Mouse (Mus musculus) heart, postnatal 10 days (tissue): ENCODE data around the gene Ccser1. TPM values are rescaled to one million over a fixed set of nuclear protein-coding genes. Genes with fewer than 3 reads are reported as not detected.
A peak's percentile ranks its signal among the peaks of the same experiment; 100 is the strongest.
"Not testable (repeated sequence)": the region's sequence is repeated elsewhere in the genome, so short reads cannot be mapped to it uniquely, and the experiment has no call there.

Source experiments
- DNase-seq, 2 experiments: peaks; one replicate each; pipeline ENCODE4 v3.0.0; 2021
- intact Hi-C: fragments of 180-260 bp; cut with DNase I; formaldehyde crosslinking; loops from one replicate; pipeline ENCODE4 v1.15.1; 2025
- total RNA-seq, 2 experiments: library from RNA; stranded (reverse); gene quantifications; 2 replicates each; pipeline ENCODE4 v1.2.3; 2021

Ccser1 gene
- total RNA-seq, 2 experiments from 2014 or later, result 3.1 to 3.8 TPM

DNA sequence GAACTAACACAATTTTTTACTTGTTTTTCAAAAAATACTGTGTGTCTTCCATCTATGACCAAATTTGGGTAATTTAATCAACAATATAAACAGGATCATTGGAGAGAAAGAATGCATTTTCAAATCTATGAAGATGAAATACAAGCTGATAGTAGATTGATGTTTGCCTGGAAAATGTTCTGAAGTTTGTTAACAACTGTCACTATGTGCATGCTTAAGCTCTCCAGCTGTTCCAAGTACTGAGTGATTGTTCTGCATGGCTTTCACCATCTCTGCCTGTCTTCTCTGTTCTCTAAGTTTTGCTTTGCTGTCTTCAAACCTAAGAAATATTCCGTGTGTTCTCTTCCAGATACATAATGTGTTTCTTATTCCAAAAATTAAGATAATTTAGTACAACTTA lies 751.5 kb downstream of the Ccser1 start:
- no peak for DNase-seq
- intact Hi-C loops, result no loop called here

DNA sequence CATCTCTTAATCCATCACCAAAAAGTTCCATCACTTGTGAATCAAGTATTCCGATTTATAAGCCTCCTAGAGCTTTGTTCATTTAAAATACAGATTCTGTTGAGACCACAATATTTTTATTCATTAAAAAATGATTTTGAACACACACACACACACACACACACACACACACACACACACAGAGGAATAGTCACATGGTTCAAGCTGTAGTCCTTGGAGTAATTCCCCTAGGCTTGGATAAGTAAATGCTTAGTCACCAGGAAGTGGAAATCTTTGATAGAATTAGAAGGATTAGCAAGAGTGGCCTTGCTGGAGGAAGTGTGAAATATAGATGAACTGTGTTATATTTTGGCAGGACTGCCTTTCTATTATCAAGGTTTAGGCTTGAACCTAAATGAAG lies 756.5 kb downstream of the Ccser1 start:
- intact Hi-C loops, result no loop called here
- no peak for DNase-seq

DNA sequence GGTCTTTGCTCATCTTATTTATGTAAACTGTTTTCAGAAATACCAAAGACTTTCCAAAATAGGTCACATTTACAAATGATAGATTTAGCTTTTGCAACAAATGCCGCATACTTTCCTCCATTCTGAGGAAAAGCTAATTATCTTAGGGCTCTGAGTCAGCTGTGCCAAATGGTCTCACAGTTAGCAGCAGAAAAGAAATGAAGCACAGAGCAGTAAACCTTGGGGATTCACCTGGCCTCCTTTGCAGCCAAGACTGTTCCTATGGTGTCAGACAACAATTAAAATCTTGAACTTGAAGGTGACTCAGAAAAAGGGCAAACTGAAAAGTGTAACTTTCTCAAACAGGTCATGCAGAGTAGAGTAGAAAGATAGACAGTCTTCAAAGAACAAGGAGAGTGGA lies 759.1 kb downstream of the Ccser1 start:
- intact Hi-C loops, result no loop called here
- DNase-seq, result no peak

DNA sequence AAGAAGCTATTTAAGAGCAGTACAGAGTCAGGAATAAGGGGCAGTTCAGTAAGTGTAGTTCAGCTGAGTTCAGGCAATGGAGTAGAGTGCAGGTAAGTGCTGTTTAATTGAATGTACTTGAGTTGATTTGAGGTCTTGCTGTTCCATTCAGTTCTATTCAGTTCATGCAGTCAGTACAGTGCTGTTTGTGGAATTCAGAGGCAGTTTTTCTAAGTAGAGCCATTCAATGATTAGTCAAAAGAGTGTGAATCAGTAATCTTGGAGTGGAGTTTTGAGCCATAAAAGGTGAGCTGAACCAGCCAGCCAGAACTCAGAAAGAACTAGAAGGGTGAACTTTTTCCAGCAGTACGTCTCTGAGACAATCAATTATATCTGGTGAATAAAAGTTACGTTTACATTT lies 773.6 kb downstream of the Ccser1 start:
- DNase-seq, result no peak
- intact Hi-C loops, result no loop called here

DNA sequence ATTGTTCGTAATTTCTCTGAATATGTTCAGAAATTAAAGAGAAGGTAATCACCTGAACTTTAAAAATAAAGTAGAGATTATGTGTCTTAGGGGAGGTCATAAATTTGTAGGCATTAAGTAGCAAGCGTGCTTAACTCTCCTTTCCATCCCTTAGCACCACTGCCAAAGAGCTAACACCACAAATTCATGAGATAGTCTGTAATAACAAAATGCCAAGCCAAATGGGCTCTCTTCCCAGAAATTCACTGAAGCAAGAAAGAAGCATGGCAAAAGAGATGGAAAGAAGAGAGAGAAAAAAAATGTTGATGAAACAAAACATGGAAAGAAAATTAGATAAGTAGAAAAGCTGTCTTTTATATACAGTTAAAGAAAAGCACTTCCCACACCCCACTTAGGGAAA lies 796.8 kb downstream of the Ccser1 start:
- intact Hi-C loops, result no loop called here
- DNase-seq, result peak; percentile 1 to 24

DNA sequence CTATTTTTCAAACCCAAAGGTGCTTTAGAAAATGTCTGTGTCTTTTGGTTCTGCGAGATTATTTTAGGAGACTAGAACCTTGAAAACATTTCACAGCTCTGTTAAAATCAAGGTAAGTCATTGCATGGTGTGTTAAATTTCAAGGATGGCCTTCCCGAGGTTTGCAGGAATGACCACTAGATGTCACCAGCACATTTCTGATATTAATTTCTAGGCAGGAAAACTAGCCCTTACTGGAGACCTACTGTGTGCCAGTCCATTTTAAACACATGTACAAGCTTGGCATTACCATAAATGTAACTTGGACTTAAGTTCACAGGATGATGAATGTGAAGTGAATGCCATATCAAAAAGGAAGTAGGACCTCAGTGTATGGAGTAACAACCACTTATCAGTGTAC lies 798.3 kb downstream of the Ccser1 start:
- intact Hi-C loops, result no loop called here
- peak in 1 of 2 experiments; percentile 3 for DNase-seq

DNA sequence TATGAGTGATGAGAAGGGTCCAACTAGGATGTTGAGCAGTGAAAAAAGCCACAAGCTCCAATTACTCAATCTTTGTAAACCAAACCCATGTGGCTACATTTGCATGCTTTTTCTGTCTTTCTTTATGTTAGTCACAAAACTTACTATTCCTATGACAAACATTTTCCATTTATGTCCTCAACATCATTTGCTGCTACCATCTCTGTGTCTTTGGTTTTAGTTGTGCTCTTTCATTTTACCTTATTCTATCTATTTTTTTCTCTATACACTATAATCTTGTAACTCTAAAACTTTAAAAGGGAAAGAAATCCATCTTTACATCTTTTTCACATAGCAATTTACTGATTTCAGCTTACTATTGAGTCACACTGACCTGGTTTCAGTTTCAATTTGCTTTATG lies 834.2 kb downstream of the Ccser1 start:
- DNase-seq, result no peak
- intact Hi-C loops, result no loop called here

DNA sequence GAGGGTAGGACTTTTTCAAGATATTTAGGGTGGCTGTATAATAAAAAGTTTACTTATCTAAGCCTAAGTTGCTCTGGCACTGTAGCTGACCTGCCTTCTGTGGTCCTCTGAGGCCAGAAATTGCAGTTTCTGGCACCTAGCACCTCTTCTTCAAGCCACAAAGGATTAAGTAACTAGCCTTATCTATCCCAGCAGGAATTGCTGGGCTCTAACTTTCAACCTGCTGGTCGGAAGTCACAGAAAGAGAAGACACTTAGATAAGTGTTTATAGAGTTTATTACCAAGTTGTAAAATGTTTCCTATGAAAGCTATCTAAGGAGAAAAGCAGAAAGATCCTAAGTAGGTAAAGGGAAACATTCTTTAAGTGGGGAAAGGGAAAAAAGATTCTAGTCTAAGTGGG lies 864.3 kb downstream of the Ccser1 start:
- DNase-seq, result no peak
- intact Hi-C loops, result no loop called here

DNA sequence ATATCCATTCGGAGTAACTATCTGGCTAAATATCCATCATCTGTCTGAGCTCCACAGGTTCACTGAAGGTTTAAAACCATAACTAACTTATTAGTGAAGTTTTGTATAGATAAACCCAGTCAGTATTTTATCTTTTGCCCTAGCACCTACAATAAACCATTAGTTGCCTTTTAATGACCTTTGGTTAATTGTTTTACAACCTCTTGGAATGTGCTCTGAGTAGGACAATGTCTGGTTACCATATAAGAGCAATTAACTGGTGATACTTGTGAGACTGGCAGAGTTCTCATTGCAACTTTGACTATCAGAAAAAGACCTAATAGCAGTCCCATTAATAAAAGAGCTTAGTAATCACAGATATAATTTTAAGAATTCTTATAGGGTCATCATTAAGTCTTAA lies 864.9 kb downstream of the Ccser1 start:
- DNase-seq, intact Hi-C loops: not testable (repeated sequence)

DNA sequence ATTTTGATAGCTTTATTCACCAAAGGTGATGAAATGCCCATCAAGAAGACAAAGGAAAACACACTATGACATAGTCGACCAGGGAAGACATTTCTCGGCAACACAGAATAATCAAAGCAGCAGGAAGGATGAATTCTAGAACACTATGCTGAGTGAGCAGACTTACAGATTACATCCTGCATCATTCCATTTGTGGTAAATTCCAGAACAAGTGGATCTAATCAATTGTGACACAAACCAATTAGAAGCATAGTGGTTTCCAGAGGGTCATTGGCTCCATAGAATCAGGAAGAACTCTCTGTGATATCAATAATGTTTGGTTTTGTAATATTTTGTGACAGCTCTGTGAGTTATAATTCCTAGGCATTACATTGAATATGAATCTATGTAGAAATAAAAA lies 875.2 kb downstream of the Ccser1 start:
- intact Hi-C loops, result no loop called here
- DNase-seq, result no peak

DNA sequence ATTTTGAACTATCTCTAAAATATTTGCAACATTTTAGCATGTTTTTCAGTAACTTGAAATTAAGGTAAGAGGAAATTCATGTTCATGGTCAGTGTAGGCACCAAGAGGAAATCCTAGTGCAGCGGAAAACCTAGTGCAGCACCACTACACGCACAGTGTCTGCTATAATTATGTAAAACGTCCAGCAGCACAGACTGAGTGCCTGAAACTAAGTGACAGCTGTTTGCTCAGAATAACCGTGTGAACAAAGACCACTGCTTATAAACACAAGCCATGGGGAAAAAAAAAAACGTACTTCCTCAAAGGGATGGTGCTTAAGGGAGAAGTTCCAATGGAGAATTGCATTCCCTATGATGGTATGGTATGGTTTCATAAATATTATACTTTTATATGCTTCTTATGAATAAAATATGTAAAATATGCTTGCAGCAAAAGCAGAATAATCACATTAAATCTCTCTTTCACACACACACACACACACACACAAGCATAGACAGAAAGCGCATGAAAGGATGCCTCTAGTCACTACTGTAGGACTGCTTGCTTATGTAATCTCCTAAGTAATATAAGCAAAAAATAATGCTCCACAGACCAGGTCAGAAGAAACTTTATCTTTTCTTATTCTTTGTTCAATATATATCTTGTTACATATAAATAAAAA lies 886.4 kb downstream of the Ccser1 start:
- DNase-seq, result no peak
- intact Hi-C loops, result no loop called here

DNA sequence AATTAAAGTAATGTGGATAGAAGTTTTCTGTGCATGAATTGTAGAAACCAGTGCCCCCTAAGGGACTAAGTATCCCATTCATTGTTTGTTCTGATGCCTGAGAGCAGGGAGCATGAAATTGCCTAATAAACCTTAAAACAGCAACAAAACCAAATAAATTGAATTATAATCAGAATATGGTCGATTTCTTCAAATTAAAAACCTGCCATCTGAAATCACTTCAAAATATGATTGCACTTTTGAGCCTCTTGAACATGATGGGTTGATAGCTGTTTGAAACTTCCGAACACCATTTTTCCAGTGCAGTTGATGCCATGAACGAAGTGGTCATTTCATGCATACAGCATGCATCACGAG lies 886.9 kb downstream of the Ccser1 start:
- intact Hi-C loops, result no loop called here
- no peak for DNase-seq

DNA sequence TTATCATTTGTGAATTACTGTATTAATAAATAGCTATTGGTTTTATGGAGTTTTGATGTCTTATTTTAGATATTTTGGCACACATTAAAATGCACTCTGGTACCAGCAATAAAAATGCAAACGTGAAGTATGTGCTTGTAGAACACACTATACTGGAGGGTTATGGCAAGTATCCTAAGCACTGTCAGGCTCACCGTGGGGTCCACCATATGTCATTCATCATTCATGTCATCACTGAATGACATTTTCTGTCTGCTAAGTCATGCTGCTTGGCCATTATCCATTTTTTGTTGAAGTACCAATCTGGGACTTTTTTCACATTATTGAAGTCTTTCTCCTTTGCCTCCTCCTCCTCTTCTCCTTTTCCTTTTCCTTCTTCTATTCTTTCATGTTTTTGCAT lies 925.3 kb downstream of the Ccser1 start:
- DNase-seq, result no peak
- intact Hi-C loops, result no loop called here

DNA sequence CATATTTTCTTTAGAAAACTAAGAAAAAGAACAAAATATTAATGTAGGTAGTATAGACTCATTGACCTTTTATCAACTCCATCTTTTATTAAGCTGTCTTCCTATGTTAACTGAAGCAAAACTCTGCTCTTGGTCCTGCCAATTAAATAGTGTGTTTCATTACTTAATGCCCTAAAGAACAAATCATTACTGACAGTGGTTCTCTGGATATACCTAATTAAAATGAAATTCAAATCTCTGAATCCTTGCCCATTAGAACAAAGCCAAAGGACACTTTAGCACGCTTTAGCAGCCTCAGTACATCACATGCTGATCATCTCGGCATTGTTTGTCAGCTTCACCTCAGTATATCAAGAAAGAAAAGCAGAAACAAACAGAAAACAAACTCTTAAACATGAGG lies 952.4 kb downstream of the Ccser1 start:
- DNase-seq, result no peak
- intact Hi-C loops, result no loop called here

DNA sequence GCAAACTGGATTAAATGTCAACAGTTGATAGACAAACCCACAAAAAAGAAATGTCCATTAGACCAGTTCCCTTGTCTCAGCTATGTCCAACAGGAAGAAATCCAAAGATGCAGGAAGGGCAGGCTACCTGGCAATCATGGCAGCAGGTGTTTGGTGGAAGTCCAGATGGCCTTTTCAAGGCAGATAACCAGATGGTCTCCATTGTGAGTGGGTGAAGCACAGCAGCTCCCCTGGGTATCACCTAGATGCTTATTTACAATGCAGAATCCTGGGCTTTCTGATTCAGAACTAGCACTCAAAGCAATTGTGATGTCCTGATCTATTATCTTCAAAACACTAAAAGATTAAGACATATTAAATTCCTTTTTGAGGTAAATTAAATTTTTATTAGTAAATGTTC lies 980.2 kb downstream of the Ccser1 start:
- DNase-seq, result no peak
- intact Hi-C loops, result no loop called here

DNA sequence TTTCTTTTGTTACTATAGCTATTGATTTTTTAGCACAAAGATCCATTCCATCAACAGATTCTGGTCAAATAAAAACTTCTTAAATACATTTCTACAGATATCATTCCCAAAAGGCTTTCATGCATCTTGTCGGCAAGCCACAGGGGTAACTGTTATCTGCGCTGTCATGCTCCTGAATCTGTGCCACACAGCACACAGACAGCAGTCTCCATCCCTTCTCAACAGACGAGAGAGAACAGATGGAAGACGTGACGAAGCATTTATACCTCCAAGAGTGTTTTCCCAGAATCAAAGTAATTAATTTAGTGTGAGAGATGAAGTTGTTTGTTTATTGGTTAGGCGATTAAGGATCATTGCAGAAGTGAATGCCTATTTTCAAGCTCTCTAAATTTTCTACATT lies 982.5 kb downstream of the Ccser1 start:
- intact Hi-C loops, result no loop called here

DNA sequence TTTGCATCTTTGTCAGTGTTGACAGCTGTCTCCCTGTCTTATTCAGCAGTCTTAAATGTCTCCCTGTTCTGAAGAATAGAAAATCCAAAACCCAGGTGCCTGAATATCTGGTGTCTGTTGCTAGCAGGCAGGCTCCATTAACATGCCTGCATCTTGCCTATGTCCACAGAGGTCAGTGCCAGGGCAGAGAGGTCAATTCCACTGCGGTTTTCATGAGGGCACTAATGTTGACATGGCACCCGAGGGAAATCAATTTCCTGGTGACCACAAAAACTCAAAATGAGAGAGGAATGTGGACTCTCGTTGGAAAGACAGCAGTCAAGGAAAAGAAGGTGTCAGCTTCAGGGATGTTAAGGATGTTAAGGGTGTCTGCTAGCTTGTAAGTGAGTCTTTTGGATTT lies 983.7 kb downstream of the Ccser1 start:
- no peak for DNase-seq
- intact Hi-C loops, result no loop called here

More for the DNA sequence above, 982.5 kb downstream of the Ccser1 start:
- DNase-seq, result no peak

DNA sequence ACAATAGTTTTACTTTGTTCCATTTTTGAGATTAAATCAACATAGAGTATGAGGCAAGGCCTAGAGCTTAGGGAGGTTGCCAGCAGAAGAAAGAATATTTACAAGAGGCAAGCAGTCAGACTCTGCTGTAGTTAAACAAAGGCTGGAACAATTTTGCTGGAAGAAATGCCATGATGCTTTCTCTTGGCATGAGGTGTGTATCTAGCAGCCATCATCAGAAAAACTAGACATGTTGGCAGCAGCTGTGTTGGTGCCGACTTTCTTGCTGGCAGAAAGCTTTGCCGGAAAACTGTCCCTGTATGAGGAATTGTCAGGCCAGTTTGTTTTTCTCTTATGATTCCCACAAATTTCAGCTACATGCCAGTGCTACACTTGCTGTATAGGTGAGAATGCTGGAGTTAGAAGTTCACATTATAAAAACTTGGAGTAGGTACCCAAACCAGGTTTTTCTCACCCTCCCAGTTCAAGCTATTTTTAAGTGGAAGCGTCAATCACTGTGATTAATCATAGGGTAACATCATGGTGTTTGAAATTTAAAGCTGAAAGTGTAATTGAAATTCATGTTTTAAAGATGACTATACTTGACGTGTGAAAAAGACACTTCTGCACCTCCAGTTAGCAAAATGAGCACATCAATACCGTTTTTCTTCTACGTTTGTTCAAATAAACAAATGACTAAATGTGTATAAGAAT lies 1016.5 kb downstream of the Ccser1 start:
- intact Hi-C loops, result no loop called here
- no peak for DNase-seq

DNA sequence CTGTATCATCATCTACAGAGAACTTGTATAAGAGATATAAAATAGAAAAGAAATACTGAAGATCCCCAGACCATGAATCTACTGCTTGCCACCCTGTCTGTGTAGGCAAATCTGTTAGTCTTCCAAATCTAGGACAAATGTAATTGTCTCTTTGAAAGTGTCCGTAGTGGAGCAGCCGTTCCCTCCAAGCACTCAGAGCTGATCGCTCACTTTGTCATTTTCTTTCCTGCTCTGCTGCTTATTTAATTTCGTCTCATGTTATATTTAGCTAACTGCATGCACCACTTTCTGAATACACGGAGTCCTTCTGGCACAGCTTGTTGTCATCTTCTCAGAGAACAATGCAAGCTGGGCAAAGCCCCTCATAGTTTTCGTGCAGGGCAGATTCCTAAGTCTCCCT lies 1018.6 kb downstream of the Ccser1 start:
- DNase-seq, result no peak

DNA sequence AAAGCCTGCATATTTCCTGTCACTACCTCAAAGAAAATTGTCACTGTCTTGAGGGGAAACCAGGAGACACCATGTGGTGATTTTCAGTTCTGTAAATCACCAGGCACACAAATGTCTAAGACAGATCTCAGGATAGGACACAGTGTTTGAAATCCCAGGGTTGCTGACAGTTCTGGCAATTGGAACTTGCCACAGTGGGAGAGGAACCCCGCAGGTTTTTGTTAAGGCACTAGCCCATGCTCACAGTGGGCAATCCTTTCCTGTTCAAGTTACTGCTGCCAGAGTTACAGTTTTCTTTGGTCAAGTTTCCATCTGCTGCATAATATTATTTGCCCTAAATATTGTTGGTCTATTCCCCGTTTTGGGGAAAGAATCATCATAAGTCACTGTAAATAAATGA lies 1024.9 kb downstream of the Ccser1 start:
- intact Hi-C loops, result no loop called here
- DNase-seq, result no peak

More for the DNA sequence above, 1018.6 kb downstream of the Ccser1 start:
- intact Hi-C loops, result no loop called here

DNA sequence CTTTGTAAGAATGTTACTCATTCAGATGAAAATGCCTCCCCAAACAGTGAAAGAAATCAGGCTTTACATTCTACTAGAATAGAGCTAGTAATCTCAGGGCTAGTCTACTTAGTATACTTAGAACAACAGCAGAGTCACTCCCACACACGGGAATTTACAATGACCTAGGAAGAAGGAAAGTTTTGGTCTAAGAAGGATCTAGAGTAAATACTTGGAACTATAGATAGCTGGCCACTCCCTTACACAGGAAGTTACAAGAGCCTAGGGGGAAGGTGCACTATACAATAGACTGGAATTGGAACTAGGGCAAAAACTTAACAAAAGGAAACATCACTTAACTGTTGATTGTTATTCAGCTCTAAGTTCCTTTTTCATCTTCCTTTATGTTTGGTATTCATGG lies 1041.7 kb downstream of the Ccser1 start:
- intact Hi-C loops, result no loop called here

DNA sequence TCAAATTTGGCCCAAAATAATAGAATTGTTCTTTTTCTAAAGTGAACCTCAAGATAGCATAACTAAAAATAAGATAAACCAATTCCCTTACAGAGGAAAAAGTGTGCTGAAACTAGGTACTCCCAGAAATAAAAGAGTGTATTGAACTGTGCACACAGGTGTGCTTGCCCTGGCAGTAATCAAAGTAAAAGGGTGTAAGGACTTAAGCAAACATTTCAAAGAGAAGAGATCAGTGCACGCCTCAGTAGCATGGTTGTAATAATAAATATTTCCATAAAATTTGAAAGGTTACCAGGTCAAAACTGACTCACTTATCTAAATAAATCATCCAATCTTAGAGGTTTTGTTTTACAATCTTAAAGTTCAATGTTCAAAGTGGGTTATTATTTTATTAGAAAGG lies 1083.8 kb downstream of the Ccser1 start:
- no peak for DNase-seq
- intact Hi-C loops, result no loop called here

More for the DNA sequence above, 1041.7 kb downstream of the Ccser1 start:
- DNase-seq, result no peak

DNA sequence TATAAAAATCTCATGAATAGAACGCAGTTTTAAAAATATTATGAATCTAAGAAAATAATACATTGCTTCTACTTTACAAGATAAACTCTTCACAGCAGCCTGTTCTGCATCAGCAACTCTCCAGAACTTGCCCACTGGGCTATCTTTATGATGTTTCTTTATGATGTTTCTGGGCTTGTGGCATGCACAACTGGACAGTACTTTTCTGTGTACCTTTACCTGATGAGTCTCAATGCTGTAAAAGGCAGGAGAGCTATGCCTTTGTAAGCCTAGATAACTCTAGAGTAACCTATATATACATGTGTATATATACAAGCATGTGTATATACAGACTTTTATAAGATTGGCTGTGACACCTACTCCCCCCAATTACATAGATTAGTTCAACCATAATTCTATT lies 1084.4 kb downstream of the Ccser1 start:
- intact Hi-C loops, result no loop called here
- no peak for DNase-seq
